ENCODE assay signal across 20 mouse cellular contexts in genomic region chr4:117996701-117997100, GRCm38 (mm10).
DNase-seq lines count a peak whose midpoint lies in the region; ATAC-seq and TF ChIP-seq lines count a peak whose summit lies in the region.
"Had no signal": no experiment of that assay in that cellular context is flagged by ENCODE, and none has a peak within 500 bp of the region (broad histone marks: within the 10 kb centered on the region; RNA-seq: fewer than 3 reads in every experiment).

No protein-coding gene starts in this region.

- 86% methylated on average over 5 of the region's 5 CpGs for WGBS in heart, embryonic 15.5 days
- WGBS in heart, embryonic 10.5 days = 73% methylated on average over 5 of the region's 5 CpGs
- 30% methylated on average over 5 of the region's 5 CpGs for WGBS in liver, adult 2 months
- 78% methylated on average over 5 of the region's 5 CpGs for WGBS in liver, embryonic 11.5 days

- no peak overlapping the region for H3K9ac ChIP-seq in heart, embryonic 15.5 days
- H3K9ac ChIP-seq in liver, adult 2 months (ENCODE audit: low read depth, low read length) = peak overlapping the region; percentile 16
- H3K9ac ChIP-seq in liver, embryonic 11.5 days (ENCODE audit: low read depth, low read length) = no peak overlapping the region
- H3K9ac ChIP-seq: hindbrain, embryonic 15.5 days; limb, embryonic 15.5 days; liver, postnatal 0 days had no signal

- no peak for TF ChIP-seq POLR2A in liver, adult 2 months (IDR thresholded peaks at IDR 0.05; ENCODE audit: extremely low read depth, insufficient read depth, low read length)

- peaks cover 39% of the 10 kb centered on the region for H3K4me1 ChIP-seq in heart, embryonic 15.5 days (replicated peaks)
- H3K4me1 ChIP-seq in heart, embryonic 10.5 days = peaks cover 49% of the 10 kb centered on the region
- peaks cover 73% of the 10 kb centered on the region for H3K4me1 ChIP-seq in liver, adult 2 months (ENCODE audit: control insufficient read depth, insufficient read depth, low read length)
- peaks cover 15% of the 10 kb centered on the region for H3K4me1 ChIP-seq in liver, embryonic 11.5 days (replicated peaks; ENCODE audit: control insufficient read depth, insufficient read depth, low read length)

- H3K27me3 ChIP-seq in heart, embryonic 15.5 days = no peaks in the 10 kb centered on the region
- H3K27me3 ChIP-seq in heart, embryonic 10.5 days (ENCODE audit: insufficient read depth, poor library complexity, severe bottlenecking) = no peaks in the 10 kb centered on the region
- no peaks in the 10 kb centered on the region for H3K27me3 ChIP-seq in liver, adult 2 months (ENCODE audit: control insufficient read depth, insufficient read depth, low read length)
- peaks cover 3% of the 10 kb centered on the region; the same call in 1 of the 2 replicates for H3K27me3 ChIP-seq in liver, embryonic 11.5 days (replicated peaks; ENCODE audit: control insufficient read depth, insufficient read depth, low read length)
- H3K27me3 ChIP-seq: hindbrain, embryonic 15.5 days; limb, embryonic 15.5 days had no signal

- no peaks in the 10 kb centered on the region for H3K36me3 ChIP-seq in heart, embryonic 15.5 days
- H3K36me3 ChIP-seq in heart, embryonic 10.5 days = no peaks in the 10 kb centered on the region
- H3K36me3 ChIP-seq in liver, adult 2 months (ENCODE audit: control insufficient read depth, insufficient read depth, low read length) = no peaks in the 10 kb centered on the region
- H3K36me3 ChIP-seq in liver, embryonic 11.5 days (ENCODE audit: control insufficient read depth, insufficient read depth, low read length) = no peaks in the 10 kb centered on the region
- H3K36me3 ChIP-seq: hindbrain, embryonic 15.5 days; limb, embryonic 15.5 days had no signal

- no peak for ATAC-seq in cerebellum, adult (ENCODE audit: insufficient number of reproducible peaks, low FRiP score, low TSS enrichment)
- no peak for ATAC-seq in heart, embryonic 15.5 days (replicated peaks; ENCODE audit: insufficient number of reproducible peaks, insufficient read depth, low FRiP score, low read depth)
- no peak for ATAC-seq in liver, embryonic 11.5 days (replicated peaks; ENCODE audit: low FRiP score)
- ATAC-seq: forebrain, embryonic 14.5 days; intestine, postnatal 0 days had no signal

- no peak overlapping the region for H3K4me2 ChIP-seq in heart, embryonic 15.5 days
- no peak overlapping the region for H3K4me2 ChIP-seq in liver, embryonic 11.5 days

- peak; percentile 32 for DNase-seq in cerebellum, adult 9-11 months
- no peak for DNase-seq in heart, embryonic 10.5 days (ENCODE audit: low spot score)
- DNase-seq in liver, adult 2 months (ENCODE audit: extremely low read depth, low read depth, low spot score) = peak; percentile 63
- DNase-seq in liver, embryonic 11.5 days (ENCODE audit: low spot score) = no peak
- peak; percentile 15 for DNase-seq in urinary bladder, postnatal 25 days (ENCODE audit: low spot score)
- no peak for DNase-seq in urinary bladder, postnatal 14 days (ENCODE audit: low spot score)
- DNase-seq: adrenal gland, adult 2 months; kidney, postnatal 14 days; layer of hippocampus, postnatal 36 days; liver, postnatal 0 days; thymus, adult 18-20 months; thymus, postnatal 4 days had no signal

- TF ChIP-seq CTCF in liver, adult 2 months (IDR thresholded peaks at IDR 0.05; ENCODE audit: low read depth, low read length) = no peak

- no peaks in the 10 kb centered on the region for H3K9me3 ChIP-seq in heart, embryonic 15.5 days (replicated peaks)
- no peaks in the 10 kb centered on the region for H3K9me3 ChIP-seq in heart, embryonic 10.5 days
- H3K9me3 ChIP-seq in liver, embryonic 11.5 days (ENCODE audit: control insufficient read depth, low read length) = no peaks in the 10 kb centered on the region
- H3K9me3 ChIP-seq: hindbrain, embryonic 15.5 days; limb, embryonic 15.5 days; megakaryocyte, embryonic 14.5 days had no signal

- H3K79me2 ChIP-seq in liver, adult 2 months (ENCODE audit: control insufficient read depth, insufficient read depth, low read length) = peaks cover 8% of the 10 kb centered on the region; the same call in 1 of the 2 replicates

- H3K27ac ChIP-seq in heart, embryonic 15.5 days = peak overlapping the region; percentile 48; the same call in 1 of the 2 replicates
- no peak overlapping the region for H3K27ac ChIP-seq in heart, embryonic 10.5 days
- peak overlapping the region; percentile 93 for H3K27ac ChIP-seq in liver, adult 2 months (replicated peaks; ENCODE audit: insufficient read depth, low read depth, low read length)
- H3K27ac ChIP-seq in liver, embryonic 11.5 days (ENCODE audit: low read depth, low read length) = no peak overlapping the region
- H3K27ac ChIP-seq: layer of hippocampus, adult 2 months had no signal

- H3K4me3 ChIP-seq in heart, embryonic 15.5 days = no peak overlapping the region
- no peak overlapping the region for H3K4me3 ChIP-seq in heart, embryonic 10.5 days
- H3K4me3 ChIP-seq in liver, adult 2 months (ENCODE audit: insufficient read depth, low read depth, low read length) = no peak overlapping the region
- H3K4me3 ChIP-seq in liver, embryonic 11.5 days (ENCODE audit: low read depth, low read length) = no peak overlapping the region
- H3K4me3 ChIP-seq: hindbrain, embryonic 15.5 days; layer of hippocampus, adult 2 months; limb, embryonic 15.5 days; megakaryocyte, embryonic 14.5 days had no signal

Comparison
In these comparisons a context has a peak if more than half of its experiments do, and no peak if none do; other contexts are left out.
1. DNase-seq: peak in cerebellum, adult 9-11 months (single experiment), liver, adult 2 months (single experiment) and urinary bladder, postnatal 25 days (single experiment); none in heart, embryonic 10.5 days (single experiment), liver, embryonic 11.5 days (single experiment) and urinary bladder, postnatal 14 days (single experiment).
2. H3K27ac ChIP-seq: peak in heart, embryonic 15.5 days (single experiment) and liver, adult 2 months (single experiment); none in heart, embryonic 10.5 days (single experiment) and liver, embryonic 11.5 days (single experiment).